Mouse (Mus musculus): ENCODE results near the gene Slc22a21.

DNA sequence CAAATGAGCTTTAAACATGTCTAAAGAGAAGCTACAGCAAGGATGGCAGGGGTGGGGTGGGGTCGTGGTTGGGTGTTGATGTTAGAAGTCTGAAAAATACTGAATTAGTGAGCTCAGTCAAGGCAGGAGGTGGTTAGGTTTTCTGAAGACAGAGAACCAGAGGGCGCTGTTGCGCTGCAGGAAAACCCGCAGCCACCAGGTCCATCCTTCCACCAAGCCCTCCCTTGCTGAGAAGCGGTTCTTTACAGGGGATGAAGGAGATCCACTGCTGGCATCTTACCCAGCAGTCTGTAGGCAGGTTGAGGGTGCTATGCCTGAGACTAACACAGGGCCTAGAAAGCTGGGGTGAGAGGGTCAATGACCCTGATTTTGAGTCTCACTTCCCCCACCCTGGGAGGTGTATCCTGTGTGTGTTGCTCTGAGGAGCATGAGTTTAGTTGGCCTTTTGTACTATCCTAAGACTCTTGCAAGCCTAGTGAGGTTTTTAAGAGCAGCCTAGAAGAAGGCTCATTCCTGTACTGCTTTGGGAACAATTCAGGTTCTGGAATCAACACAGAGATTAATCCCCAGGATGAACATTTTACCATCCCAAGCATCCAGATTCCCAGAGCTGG is 22.1 kb upstream of the Slc22a21 start:
- TF ChIP-seq ZNF384 (IDR thresholded peaks at IDR 0.05; ENCODE audit: low read depth, low read length) (no peak), CHD2 (IDR thresholded peaks at IDR 0.05; ENCODE audit: low read depth, low read length) (no peak), ZC3H11A (IDR thresholded peaks at IDR 0.05; ENCODE audit: borderline replicate concordance, low read depth, low read length) (no peak)

Data from ES-E14 (cell line).